Mouse (Mus musculus) kidney, adult 11 months (tissue): ENCODE results near the gene Pla2g4a.

Source experiments
- DNase-seq: peaks from one replicate; pipeline ENCODE4 v3.0.0; 2022

Pla2g4a gene

DNA sequence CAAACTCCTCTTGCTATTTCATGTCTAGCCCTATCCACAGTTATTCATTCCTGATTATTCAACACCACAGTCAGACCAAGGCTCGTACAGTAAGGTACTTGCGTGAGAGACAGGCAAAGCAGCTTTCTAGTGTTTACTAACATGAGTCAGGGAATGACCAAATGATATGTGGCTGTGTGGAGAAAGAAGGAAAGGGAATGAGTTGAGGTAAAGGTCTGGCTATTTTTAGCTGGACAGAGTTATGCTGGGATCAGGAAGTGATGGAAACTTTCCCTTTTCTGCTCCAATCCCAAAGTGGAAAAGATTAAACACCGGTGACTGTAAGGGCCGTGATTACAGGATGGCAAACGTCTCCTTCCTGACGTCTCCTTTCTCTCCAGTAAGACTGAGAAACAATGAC, 114.4 kb downstream of the Pla2g4a start:
- DNase-seq = no peak

DNA sequence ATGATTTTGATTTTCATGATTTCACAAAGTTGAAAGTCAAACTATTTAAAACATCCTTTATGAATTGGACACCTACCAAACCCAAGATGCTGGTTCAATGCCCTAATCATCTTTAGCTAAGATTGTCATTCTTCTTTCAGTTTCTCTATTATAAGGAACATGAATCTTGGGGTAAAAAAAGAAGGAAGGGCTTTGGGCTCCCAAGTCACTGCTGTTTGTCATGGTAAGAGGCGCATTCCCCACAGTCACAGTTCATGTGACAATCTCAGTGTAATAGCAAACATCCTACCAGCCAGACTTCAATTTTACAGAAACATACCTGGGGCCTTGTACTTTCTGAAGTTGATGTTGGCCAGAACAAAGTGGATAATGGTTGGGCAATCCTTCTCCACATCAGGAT, 119.2 kb downstream of the Pla2g4a start:
- DNase-seq = no peak

DNA sequence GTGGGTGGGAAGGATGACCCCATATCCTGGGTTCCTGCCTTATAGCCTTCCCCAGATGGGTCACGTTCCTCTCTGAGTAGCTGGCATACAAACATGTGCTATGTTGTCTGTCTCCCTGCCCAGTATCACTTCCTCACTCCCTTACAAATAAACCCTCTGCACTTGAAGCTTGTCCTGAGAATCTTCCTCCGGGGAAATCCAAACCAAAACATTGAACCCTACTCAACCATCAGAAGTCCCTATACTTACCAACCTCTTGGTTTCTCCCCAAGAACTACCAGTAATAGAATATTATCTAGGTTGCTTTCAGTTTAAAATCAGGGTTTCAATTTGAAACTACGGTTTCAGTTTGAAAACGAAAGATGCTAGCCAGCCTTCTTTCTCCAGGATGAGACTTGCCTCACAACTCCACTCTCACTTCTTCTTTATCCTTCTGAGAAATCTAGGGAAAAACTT, 120.1 kb downstream of the Pla2g4a start:
- no peak for DNase-seq

DNA sequence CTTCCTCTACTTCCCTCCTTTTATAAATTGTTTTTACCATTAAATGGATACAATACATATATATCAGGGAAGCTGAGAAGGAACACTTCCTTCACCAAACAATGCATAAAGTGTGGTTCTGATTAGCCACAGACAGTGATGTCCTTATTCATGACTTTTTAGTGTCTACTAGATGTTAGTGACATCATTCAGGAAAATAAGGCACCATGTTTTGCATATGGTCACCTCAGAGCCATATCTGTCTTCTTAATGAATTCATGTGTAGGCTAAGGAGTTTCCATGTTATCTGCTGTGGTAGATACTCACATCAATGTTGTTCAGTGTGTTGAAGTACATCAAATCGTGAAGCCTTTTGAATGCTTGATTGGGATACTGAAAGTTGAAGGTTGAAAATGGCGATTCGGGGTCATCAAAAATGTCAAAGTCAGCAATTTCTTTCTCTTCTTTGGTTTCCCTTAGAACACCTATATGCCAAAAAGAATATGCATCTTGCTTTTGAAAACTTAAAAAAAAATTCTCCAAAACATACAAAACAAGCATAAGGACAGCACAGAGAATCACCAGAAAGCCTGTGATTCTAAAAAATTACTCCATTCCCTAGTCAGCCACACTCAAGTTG, 120.7 kb downstream of the Pla2g4a start:
- DNase-seq = no peak

DNA sequence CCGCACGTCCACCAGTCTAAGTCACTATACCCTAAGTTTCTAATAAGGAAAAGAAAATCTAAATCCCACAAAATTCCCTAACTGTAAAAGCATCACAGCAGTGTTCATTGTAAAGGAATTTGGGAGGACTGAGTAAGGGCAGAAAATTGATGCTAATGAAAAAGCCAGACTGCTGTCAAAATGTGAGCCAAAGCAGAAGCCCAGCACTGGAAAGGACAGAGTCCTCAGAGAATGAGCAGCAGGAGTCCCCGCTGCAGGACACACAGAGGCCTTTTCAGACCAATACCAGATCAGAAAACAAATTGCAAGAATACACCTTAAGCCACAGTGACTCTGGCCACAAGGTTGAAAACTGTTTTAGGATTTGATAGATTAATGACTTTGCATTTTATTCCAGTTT, 124.6 kb downstream of the Pla2g4a start:
- no peak for DNase-seq

DNA sequence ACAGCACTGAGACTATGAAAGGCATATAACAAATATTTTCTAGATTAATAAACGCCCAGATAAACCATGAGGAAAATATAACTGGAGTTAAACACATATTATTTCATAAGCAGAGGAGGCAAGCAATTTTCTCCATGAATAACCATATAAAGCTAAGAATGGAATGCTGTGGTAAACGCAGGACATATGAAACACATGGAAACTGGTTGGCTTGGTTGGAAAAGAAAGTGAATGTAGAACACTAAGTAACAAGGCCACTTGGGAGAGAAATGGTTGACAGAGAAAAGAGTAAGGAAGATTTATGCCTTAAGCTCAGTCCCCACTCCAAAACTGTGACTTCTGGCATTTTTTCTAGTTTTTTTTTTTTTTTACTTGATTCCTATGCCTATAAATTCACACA, 127.2 kb downstream of the Pla2g4a start:
- DNase-seq = no peak

DNA sequence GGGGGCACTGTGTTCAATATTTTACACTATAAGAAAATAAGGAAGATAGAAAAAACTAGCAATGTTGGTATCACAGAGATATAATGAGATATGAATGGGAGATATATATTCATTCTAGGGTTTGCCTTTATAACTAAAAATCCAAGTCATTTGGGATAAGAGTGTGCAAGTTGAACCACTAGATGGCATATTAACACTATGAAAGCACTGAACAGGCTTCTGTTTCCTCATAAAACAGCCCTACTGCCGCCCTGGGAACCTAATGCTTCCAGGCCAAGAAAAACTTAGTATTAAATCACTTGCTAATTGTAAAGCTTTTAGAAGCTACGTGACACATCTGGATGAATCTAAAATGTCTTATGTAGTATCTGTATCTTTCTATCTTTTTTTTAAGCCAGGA, 128.1 kb downstream of the Pla2g4a start:
- no peak for DNase-seq

DNA sequence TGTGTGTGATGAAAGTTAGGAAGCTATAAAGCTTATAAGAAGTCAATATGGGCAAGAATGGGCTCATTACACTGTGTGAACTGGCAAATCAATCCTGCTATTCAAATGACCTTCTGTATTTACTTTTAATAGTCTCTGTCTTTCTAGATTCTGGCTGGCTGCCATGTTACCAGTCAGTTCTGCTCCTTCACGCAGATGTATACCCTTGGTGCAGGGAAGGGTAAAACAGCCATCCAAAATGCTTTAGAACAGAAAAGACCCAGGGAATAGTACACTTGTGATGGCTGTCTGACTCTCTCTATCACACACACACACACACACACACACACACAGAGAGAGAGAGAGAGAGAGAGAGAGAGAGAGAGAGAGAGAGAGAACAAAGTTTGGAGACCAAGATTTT, 128.6 kb downstream of the Pla2g4a start:
- no peak for DNase-seq

DNA sequence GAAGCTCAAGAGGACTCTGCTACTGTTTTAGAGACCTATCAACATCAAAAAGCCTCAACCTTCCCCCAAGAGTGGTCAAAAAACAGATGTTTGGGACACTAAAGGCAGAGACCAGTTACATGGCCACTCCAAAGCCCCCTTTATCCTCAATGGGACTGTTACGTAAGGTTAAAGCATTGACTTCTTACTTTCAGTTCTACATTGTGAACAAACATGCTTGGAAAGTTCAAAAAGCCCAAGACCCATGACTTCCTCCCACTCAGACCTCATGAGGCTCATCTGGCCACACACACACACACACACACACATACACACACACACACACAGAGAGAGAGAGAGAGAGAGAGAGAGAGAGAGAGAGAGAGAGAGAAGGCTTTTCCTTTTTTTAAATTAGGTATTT, 130.0 kb downstream of the Pla2g4a start:
- DNase-seq = no peak

DNA sequence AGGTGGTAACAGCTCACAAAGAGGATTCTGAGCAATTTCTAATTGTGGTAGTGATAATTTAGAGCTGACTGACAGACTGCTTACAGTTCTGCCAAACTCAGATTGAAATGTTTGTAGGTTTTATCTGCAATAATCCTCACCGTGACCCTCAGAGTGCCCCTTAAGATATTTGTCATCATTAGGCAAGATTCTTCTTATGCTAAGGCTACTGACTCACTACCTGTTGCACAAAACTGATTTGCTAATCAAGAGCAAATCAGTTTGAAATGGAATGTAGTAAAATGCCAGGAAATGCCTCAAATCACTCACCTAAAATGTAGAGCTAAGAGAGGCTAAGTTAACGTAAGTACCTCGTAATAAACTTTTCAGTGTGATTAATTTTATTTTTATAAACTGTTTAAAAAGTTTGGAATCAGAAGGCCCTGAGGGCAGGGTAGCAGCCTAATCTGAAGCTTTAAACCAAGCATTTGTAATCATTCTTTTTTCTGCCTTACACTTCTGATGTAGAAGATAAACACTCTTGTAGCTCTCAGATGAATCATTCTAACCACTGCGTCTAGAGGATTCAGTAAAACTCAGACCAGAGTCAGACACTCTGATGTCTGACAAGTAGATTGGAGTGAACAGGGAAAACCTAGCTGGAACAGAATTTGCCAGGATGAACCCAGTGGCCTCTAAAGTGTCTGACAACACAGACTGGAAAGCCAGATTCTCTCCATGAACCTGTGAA, 147.3 kb downstream of the Pla2g4a start:
- DNase-seq = no peak

DNA sequence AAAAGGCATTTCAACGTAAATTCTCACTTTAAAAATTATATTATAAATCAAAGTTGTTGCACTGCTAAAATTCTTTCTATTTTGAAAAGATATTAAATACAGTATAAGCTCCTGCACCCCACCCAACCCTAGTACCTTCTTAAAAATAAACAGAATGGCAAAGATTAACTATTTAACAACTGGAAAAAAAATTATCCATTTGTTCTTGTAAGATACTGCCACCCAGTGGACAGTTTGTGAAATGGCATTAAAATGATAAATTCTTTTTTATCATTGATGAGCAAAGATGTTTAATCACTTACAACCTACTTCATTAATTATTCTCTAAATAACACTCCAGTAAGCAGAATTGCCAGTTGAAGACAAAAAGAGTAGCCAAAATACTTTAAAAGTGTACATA, 151.6 kb downstream of the Pla2g4a start:
- no peak for DNase-seq
